Mouse (Mus musculus) neural tube, embryonic 14.5 days (tissue): Measurements from ENCODE around the gene Orm3. TPM values are rescaled to one million over a fixed set of nuclear protein-coding genes. Genes with fewer than 3 reads are reported as not detected.

Experiments used
- ATAC-seq: fragments of 200-750 bp; cut with Nextera tagmentation; 2 replicates; pipeline ENCODE4 v1.8.0; 2017; ENCODE audit warnings: low read depth, mild to moderate bottlenecking, moderate TSS enrichment, moderate library complexity
- H3K27ac ChIP-seq: fragments of 300-500 bp; sonication (generic); 2 replicates; pipeline ENCODE4 v1.5.1; 2014; ENCODE audit warnings: low read depth, mild to moderate bottlenecking, control low read depth, low read length, moderate library complexity, mixed read lengths
- H3K27me3 ChIP-seq: fragments of 300-500 bp; sonication (generic); 2 replicates; pipeline ENCODE4 v1.6.1; 2014; ENCODE audit warnings: low read length; ENCODE audit not compliant: control insufficient read depth, insufficient read depth
- H3K36me3 ChIP-seq: fragments of 300-500 bp; sonication (generic); 2 replicates; pipeline ENCODE4 v1.6.1; 2014; ENCODE audit warnings: low read length, mixed read lengths; ENCODE audit not compliant: control insufficient read depth, insufficient read depth
- H3K4me1 ChIP-seq: fragments of 300-500 bp; sonication (generic); 2 replicates; pipeline ENCODE4 v1.6.1; 2014; ENCODE audit warnings: low read length; ENCODE audit not compliant: control insufficient read depth, insufficient read depth
- H3K4me2 ChIP-seq: fragments of 300-500 bp; sonication (generic); 2 replicates; pipeline ENCODE4 v1.6.1; 2014; ENCODE audit warnings: mild to moderate bottlenecking, low read depth, low read length, control low read depth
- H3K4me3 ChIP-seq: fragments of 300-500 bp; sonication (generic); 2 replicates; pipeline ENCODE4 v1.5.1; 2014; ENCODE audit warnings: low read depth, low read length, control low read depth, mixed read lengths
- H3K9ac ChIP-seq: fragments of 300-500 bp; sonication (generic); replicated peaks from 2 replicates; pipeline ENCODE4 v1.6.1; 2014; ENCODE audit warnings: low read depth, mild to moderate bottlenecking, control low read depth, low read length, mixed read lengths
- H3K9me3 ChIP-seq: fragments of 300-500 bp; sonication (generic); 2 replicates; pipeline ENCODE4 v1.6.1; 2016; ENCODE audit warnings: low read length; ENCODE audit not compliant: control insufficient read depth
- WGBS: fragments of 180-500 bp; shearing (Covaris S2); extraction: QIAGEN DNeasy Blood & Tissue Kit; methylation state at CpG from one replicate; pipeline ENCODE4 v1.1.7; 2014; 5-methylcytosine and 5-hydroxymethylcytosine counted together
- polyA plus RNA-seq: library from polyadenylated mRNA; unstranded; fragments of >200 nt; fragmentation: Nextera tagmentation; extraction: Ambion mirVana; gene quantifications from 2 replicates; pipeline ENCODE4 v1.2.1, GENCODE M21; 2014

The Orm3 gene
- polyA plus RNA-seq, 1 experiment from 2014 or later = not detected

DNA sequence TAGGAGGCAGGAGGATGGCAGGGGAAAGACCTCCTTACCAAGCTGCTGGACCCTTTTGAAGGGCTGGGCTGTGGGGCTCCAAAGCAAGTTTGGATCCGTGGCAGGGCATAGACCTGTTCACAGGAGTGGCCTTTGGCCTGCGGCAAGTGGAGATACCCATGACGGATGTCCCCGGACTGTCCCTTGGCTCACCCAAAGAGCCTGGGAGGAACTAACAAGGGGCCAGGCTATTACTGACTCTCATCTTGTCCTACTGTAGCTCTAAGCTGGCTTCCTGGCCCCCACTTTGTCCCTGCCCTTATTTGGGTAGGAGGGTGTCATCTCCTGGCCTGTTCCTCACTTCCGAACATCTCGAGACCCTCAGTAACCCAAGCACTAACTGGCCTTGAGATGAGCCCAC is 46.6 kb downstream of the Orm3 start:
- ATAC-seq = peak; percentile 1; the same call in 1 of the 2 replicates
- WGBS = 74% methylated on average over 6 of the region's 6 CpGs
- Histone ChIP-seq H3K27me3 (no peaks in the 10 kb centered on the region), H3K36me3 (no peaks in the 10 kb centered on the region), H3K9me3 (no peaks in the 10 kb centered on the region), H3K4me2 (peak overlapping the region; percentile 3; the same call in 1 of the 2 replicates), H3K9ac (no peak overlapping the region), H3K4me1 (peaks cover 24% of the 10 kb centered on the region), H3K4me3 (peak overlapping the region; percentile 12; the same call in 1 of the 2 replicates), H3K27ac (peak overlapping the region; percentile 58; the same call in 1 of the 2 replicates)

- Histone ChIP-seq H3K4me1 (peaks cover 24% of the 10 kb centered on the region), H3K4me3 (peak within 1 kb of the TSS; percentile 12; the same call in 1 of the 2 replicates), H3K27ac (peak within 1 kb of the TSS; percentile 58), H3K9ac (no peak within 1 kb of the TSS), H3K36me3 (no peaks in the 10 kb centered on the region), H3K9me3 (no peaks in the 10 kb centered on the region), H3K4me2 (peak within 1 kb of the TSS; percentile 3; the same call in 1 of the 2 replicates), H3K27me3 (no peaks in the 10 kb centered on the region)
- ATAC-seq = peak; percentile 82
- 23% methylated on average over 17 of the region's 17 CpGs for WGBS
These were observed 47.3 kb downstream of the Orm3 start, which contains the start of gene Akna for GRCm38 (mm10) chr4:63403040-63403959. Gene Akna, minus strand, starts transcription at chr4:63403354.

GRCm38 (mm10) chr4:63404205-63404604 is 48.2 kb downstream of the Orm3 start:
- ATAC-seq = no peak
- 80% methylated on average over 7 of the region's 7 CpGs for WGBS

GRCm38 (mm10) chr4:63405051-63405450 is 49.1 kb downstream of the Orm3 start:
- no peaks in the 10 kb centered on the region for H3K27me3 ChIP-seq
- H3K4me2 ChIP-seq = no peak overlapping the region
- H3K27ac ChIP-seq = no peak overlapping the region
- no peaks in the 10 kb centered on the region for H3K36me3 ChIP-seq
- H3K4me1 ChIP-seq = peaks cover 36% of the 10 kb centered on the region
- no peak overlapping the region for H3K4me3 ChIP-seq
- no peak overlapping the region for H3K9ac ChIP-seq
- WGBS = 18% methylated on average over 7 of the region's 7 CpGs
- H3K9me3 ChIP-seq = no peaks in the 10 kb centered on the region
- no peak for ATAC-seq

More at GRCm38 (mm10) chr4:63404205-63404604, 48.2 kb downstream of the Orm3 start:
- Histone ChIP-seq H3K9ac (no peak overlapping the region), H3K27me3 (no peaks in the 10 kb centered on the region), H3K36me3 (no peaks in the 10 kb centered on the region), H3K27ac (no peak overlapping the region; the same call in 1 of the 2 replicates), H3K4me2 (no peak overlapping the region), H3K9me3 (no peaks in the 10 kb centered on the region), H3K4me1 (peaks cover 29% of the 10 kb centered on the region), H3K4me3 (no peak overlapping the region)

GRCm38 (mm10) chr4:63405683-63406082 is 49.7 kb downstream of the Orm3 start:
- WGBS = 69% methylated on average over 4 of the region's 4 CpGs
- no peak overlapping the region for H3K4me2 ChIP-seq
- no peak overlapping the region for H3K9ac ChIP-seq
- H3K9me3 ChIP-seq = no peaks in the 10 kb centered on the region
- H3K4me1 ChIP-seq = peaks cover 36% of the 10 kb centered on the region
- no peaks in the 10 kb centered on the region for H3K36me3 ChIP-seq
- no peak overlapping the region for H3K4me3 ChIP-seq
- H3K27ac ChIP-seq = no peak overlapping the region
- no peak for ATAC-seq
- H3K27me3 ChIP-seq = no peaks in the 10 kb centered on the region

DNA sequence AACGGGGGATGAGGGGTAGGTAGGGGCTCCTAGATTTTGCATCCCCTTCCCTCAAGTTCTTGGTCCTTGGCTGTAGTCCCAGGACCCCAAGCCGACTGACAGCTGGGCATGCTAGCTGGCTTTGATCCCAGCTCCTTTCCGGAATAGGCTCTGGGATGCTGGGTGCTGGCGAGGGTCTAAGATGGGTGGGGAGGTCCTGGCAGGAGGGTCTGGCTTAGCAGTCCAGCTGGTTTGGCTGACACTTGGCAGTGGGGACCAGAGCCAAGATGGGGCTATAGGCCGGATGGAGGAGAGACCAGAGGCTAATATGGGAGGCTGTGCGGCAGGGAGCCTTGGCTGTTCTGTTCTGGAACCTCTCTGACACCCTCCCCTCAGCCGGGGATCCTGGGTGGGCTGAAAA is 52.3 kb downstream of the Orm3 start:
- Histone ChIP-seq H3K4me2 (no peak overlapping the region), H3K27ac (no peak overlapping the region), H3K27me3 (no peaks in the 10 kb centered on the region), H3K4me3 (no peak overlapping the region), H3K36me3 (no peaks in the 10 kb centered on the region), H3K4me1 (peaks cover 33% of the 10 kb centered on the region), H3K9ac (no peak overlapping the region), H3K9me3 (no peaks in the 10 kb centered on the region)
- 54% methylated on average over 7 of the region's 7 CpGs for WGBS
- no peak for ATAC-seq

DNA sequence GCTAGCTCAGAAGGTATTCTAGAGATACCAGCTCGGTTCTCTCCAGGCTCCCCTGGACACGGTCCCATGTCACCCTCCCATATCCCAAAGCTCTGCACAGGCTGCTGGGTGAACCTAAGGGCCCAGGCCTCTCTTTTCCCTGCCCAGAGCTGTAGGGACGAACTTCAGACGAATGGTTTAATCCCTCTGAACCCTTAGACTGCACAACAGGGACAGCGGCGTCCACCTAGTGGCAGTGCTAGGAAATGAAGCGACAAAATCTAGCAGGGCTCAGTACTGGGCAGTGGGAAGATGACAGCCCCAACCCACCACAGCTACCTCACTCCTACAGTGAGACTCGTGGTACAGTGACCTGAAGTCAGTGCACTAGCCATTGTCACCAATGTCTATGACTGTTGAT is 52.7 kb downstream of the Orm3 start:
- ATAC-seq = peak; percentile 39
- H3K4me1 ChIP-seq = peaks cover 29% of the 10 kb centered on the region

More for the DNA sequence above, 52.7 kb downstream of the Orm3 start:
- peak overlapping the region; percentile 97; the same call in 1 of the 2 replicates for H3K4me2 ChIP-seq
- WGBS = 6% methylated on average over 8 of the region's 8 CpGs
- no peak overlapping the region for H3K4me3 ChIP-seq
- H3K9ac ChIP-seq = no peak overlapping the region
- no peaks in the 10 kb centered on the region for H3K27me3 ChIP-seq
- H3K27ac ChIP-seq = no peak overlapping the region
- no peaks in the 10 kb centered on the region for H3K36me3 ChIP-seq
- no peaks in the 10 kb centered on the region for H3K9me3 ChIP-seq
